Mouse (Mus musculus) large intestine, adult 2 months (tissue): ENCODE data around the gene Hoxb8. TPM values are rescaled to one million over a fixed set of nuclear protein-coding genes. Genes with fewer than 3 reads are reported as not detected.

Experiments used
- DNase-seq: peaks from one replicate; pipeline ENCODE4 v3.0.0-alpha.2; 2012; ENCODE audit warnings: low read depth, low spot score
- whole genome bisulfite sequencing: fragments of 180-500 bp; shearing (Covaris S2); methylation state at CpG from one replicate; pipeline ENCODE4 v1.1.7; 2018; 5-methylcytosine and 5-hydroxymethylcytosine counted together
- polyA plus RNA-seq: library from polyadenylated mRNA; depleted of rRNA; stranded (reverse); fragments of >200 nt; gene quantifications from 2 replicates; pipeline ENCODE4 v1.2.3, GENCODE M21; 2012

Hoxb8 gene
- polyA plus RNA-seq, 1 experiment: 11.7 TPM

DNA sequence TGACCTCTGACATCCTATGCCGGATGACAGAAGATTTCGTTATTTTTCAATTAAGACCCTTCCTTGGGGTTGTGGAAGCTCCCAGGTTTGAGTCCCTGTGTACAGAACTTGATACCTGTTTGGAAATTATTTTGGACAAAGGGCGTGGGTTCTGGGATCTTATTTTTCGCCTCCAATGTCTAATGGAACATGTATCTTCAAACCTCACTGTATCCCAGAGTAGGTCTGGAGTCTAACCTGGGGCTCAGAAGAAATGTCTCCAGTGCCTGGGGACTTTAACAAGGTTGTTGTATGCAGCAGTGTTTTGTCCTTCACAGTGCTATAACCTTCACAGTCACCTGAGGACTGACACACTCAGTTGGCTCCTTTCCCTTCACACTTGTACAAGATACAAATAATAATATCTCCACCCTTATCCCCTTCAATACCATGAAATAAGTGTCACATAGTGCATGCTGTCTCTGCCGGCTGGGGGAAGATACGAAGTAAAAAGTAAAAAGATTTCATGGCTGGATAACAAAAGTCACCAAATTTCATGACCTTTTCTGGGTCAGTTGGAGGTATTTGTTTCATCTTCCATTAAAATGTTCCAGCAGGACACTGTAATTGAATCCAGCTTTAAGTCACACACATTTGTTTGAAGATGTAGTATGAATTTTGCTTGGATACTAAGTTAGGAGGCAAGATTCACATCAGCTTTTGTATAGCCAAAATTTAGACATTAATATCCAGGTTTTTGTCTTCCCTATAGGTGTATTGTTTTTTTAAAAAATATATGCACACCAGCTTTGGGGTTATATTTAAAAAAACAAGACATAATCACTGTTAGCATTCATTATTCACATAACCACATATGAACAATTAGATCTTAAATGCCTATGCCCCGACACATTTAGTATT lies 14.4 kb upstream of the Hoxb8 start:
- no peak for DNase-seq
- WGBS: 44% methylated on average over 7 of the region's 7 CpGs

DNA sequence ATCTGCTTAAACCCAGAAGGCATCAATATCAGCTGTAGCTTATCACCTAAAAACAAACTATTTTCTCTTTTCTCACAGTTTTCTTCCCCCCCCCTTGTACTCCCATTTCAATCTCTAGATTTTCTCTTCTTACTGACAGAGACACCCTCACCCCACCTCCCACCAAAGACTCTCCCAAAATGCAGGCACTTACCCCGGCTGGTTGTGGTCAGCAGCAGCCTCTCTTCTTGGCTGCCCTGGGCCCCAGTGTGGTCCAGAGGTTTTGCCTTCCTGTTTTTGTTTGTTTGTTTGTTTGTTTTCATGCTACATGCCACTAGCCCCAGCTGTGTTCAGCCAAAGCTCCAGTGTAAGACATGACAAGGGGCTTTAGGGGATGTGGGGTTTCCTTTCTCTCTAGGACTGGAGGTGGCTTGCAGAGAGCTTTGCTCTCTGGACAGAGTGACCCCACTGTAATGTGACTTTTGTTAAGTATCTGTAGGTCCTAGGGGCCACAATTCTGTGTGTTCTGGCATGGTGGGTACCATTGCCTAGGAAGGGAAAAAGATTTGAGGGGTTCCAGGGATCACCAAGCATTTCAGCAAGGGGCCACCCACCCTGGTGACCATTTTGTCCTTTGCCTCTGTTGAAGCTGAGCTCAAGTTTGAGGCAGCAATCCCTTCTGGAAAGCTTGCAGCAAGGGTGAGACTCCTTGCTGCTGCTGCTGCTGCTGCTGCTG lies 13.5 kb upstream of the Hoxb8 start:
- 50% methylated on average over 1 of the region's 1 CpGs for WGBS
- DNase-seq: no peak

DNA sequence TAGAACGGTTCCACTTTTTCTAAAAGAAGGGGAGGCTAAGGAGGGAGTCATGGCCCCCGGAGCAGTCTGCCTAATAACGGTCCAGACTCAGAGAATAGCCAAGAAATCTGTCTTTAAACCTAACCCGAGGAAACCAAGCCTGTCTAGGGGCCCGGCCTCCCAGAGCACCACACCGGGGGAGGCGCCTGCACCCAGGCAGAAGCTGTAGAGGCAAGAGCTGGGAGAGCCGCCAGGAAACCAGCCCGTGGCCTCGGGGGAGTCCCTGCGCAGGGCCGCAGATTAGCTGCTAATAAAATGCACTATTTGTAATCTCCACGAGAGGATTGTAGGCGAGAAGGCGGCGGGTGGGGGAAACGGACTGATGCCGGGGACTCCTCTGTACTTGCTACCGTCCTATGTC lies 11.8 kb upstream of the Hoxb8 start:
- DNase-seq: no peak
- under 1% methylated on average over 19 of the region's 19 CpGs for WGBS

DNA sequence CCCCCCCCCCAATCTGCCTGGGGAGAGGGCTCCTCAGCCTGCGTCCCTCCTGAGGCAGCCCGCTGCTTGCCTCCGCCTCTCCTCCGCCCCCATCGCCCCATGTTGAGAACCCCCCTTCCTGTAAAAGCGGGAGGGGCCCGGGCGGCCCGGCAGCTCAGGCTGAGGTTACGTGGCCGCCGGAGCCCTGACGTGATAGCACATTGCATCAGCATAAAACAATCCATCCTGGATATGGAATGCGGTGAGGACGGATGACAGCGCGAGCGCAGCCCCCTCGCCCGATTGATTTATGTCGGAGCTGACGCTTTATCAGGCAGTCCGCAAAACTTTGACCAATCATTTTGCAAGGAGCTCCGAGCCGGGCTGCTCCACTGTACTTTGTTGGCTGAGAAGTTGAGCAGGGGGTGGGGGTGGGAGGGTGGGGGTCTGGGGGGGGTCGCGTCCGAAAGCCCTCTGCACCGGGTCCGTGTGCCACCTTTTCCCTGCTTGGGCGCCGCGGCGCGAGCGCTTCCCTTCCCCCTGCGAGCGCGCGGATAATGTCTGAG lies 10.6 kb upstream of the Hoxb8 start, which contains the start of gene Hoxb9:
Gene Hoxb9, plus strand, starts transcription at position 462 of the 545 bp plus-strand sequence.
- no peak for DNase-seq
- 1% methylated on average over 40 of the region's 40 CpGs for WGBS

DNA sequence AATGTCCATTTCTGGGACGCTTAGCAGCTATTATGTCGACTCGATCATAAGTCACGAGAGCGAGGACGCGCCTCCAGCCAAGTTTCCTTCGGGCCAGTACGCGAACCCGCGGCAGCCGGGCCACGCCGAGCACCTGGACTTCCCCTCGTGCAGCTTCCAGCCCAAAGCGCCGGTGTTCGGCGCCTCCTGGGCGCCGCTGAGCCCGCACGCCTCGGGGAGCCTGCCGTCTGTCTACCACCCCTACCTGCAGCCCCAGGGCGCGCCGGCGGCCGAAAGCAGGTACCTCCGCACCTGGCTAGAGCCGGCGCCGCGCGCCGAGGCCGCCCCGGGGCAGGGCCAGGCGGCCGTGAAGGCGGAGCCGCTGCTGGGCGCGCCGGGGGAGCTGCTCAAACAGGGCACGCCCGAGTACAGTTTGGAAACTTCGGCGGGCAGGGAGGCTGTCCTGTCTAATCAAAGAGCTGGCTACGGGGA lies 10.1 kb upstream of the Hoxb8 start:
- under 1% methylated on average over 52 of the region's 52 CpGs for WGBS
- no peak for DNase-seq

DNA sequence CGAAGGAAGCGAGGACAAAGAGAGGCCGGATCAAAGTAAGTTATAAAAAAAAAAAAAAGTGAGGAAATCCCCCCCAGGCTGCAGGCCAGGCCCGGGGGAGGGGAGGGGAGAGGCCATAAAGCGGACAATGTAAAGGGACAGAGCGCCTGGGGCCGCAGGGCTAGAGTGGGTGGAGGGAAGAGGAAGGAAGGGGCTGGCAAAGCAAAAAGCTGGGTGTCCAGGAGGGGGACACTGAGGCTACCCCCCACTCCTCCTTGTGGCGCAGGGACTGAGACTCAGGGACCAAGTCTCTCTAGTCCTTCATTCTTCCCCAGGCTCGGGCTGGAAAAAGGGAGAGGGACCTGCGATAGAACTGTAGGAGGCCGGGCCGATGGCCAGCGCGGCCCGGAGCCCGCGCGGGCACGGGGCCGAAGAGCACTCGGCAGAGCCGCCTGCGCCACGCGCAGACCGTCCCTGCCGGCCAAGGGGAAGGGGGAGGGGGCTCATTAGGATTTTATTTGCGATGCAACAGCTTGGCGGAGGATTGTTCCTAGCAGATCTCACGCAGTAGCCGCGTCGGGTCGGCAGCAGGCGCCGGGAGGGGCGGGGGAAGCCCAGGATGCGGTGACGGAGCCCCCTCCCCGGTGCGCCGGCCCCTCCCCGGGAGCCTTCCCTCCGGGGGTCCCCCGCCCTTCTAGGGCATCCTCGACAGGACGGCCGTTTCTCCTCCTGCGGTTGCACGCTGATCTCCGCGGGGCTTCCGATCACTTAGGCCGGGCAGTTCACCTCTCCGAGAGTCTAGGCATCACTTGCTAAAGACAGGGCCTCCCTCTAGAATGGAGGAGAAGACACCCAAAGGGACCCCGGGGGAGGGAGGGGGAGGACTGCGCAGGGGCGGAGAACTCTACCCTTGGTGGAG lies 9.4 kb upstream of the Hoxb8 start:
- 2% methylated on average over 57 of the region's 58 CpGs for WGBS
- no peak for DNase-seq

DNA sequence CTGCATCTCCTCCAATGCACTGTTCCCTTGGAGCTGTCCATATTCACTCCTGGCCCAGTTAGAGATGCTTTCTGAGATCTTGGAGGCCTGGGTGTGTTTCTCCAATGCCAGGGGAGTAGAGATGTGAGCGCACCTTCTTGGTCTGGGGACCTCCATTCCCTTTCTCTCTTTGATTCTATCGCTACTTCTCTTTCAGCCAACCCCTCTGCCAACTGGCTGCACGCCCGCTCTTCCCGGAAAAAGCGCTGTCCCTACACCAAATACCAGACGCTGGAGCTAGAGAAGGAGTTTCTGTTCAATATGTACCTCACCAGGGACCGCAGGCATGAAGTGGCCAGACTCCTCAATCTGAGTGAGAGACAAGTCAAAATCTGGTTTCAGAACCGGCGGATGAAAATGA lies 7.3 kb upstream of the Hoxb8 start:
- 35% methylated on average over 10 of the region's 10 CpGs for WGBS
- DNase-seq: no peak

DNA sequence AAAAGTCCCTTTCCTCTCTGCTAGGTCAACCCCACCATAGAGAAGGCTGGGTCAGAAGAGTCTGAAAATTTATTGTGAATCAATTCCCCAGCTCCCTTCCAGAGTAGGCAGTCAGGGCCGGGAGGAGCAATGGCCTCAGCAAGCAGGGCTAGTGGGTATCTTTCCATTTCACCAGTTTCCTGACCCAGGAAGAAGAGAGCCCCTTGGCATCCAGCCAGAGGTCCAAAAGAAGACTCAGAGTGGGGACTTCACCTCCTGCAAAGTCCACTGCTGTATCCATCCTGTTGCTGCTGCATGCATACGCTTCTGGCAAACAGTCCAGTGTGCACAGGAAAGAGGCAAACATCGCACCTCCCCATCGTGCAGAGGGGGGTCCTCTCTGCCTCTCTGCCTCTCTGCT lies 5.8 kb upstream of the Hoxb8 start:
- 26% methylated on average over 4 of the region's 4 CpGs for WGBS

DNA sequence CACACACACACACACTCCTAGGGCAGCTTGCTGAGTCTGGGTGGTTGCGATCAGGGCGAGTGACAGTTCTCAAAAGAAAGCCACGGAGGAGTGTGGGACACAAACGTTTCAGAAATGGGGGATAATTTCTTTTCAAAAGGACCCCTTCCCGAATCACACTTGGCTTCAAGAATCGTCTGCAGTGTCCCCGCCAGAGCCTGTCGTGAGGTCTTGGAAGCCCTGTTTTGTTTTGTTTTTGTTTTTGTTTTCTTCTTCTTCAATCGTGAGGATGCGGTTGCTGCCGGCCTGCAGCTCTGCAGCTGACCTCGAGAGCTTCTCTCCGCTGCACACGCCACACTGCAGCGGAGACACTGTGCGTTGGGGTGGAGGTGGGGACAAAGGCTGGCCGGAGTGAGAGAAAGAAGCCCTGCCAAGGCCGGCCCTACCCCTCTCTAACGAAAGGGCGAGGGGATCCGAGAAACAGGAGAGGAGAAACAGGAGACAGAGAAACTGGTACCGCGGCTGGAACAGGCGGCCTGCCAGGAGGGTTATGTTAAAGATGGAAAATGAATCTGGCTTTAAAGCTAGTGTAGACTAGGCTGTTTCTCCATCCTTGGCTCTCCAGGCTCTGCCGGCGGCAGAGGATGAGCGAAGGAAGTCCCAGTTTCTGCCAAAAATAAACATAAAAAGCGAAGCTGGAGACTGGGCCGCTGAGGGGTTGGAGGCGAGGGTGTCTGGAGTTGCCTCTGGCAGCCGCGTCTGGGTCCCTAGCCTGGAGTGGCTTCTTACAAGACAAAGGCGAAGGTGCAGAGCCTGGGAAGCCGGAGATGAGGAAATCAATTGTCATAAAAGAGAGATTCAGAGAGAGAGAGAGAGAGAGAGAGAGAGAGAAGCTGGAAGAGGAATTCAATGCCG lies 4.3 kb upstream of the Hoxb8 start:
- WGBS: 2% methylated on average over 35 of the region's 35 CpGs
- DNase-seq: no peak

More for the DNA sequence above, 5.8 kb upstream of the Hoxb8 start:
- DNase-seq: no peak

DNA sequence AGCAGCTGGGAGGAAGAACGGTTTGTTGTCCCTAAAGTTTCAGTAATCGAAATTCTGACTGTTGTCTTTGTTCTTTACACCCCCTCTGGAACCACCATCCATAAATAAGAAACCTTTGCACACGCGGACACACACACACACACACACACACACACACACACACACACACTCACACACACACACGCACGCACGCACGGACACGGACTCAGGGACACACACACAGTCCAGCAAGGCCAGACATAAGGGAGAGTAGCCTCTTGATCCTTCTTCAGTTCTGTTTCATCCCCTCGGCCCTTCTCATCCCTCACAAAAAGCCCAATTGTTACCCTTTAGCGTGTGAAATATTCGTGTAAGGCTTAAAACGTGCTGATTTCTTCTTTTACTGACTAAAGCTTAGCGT lies 3.4 kb upstream of the Hoxb8 start:
- 5% methylated on average over 14 of the region's 14 CpGs for WGBS
- DNase-seq: no peak

DNA sequence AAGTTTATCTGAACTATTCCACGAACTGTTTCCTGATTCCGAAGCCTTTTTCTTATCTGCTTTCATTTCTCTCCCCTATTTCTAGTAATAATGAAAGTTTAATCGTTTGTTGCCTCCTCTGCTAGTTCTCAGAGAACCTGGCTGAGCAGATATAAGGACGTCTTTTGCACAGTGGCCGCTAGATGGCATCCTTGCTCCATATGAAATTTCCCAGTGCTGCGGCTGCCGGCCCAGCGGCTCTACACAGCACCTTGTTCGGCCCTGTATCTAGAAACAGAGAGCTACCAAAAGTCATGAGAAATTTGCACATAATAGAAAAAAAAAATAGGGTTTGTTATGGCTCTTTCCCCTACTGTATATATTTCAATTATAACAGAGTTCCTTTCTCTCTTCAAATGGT lies 2.9 kb upstream of the Hoxb8 start:
- WGBS: under 1% methylated on average over 9 of the region's 9 CpGs
- no peak for DNase-seq

DNA sequence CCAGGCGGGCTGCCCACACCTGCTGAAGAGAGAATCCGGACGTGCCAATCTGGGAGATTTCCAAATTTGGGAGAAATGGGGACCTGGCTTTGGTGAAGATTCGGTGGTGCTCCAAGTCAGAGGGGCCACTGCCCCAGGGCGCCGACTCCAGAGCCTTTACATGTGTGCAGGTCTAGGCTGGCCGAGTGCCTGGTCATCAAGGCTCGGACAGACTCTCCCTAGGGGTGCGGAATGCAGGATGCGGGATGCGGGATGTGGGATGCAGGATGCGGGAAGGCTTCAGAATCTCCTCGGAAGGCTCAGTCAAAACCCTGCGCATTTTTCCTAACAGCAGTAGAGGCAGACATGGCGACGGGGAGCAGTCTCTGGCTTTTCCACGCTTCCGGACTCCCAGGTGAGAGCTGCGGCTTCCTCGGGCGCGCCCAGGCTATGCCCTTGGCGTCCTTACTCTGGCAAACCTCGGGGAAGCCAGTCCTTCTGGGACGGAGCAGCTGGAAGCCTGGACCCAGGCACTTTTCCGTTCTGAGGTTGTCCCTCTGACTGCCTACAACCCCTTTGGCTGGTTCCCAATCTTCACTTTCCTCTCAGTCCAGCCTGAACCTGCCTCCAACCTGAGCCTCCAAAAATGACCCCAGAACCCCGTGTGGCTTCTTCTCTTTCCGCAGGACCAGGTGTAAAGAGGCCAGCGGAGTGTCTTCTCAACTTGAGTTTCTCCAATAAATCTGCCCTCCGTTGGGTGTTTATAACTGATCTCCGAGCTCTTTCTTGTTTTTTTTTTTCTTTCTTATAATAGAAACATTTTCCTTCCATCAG lies 2.1 kb upstream of the Hoxb8 start:
- no peak for DNase-seq
- WGBS: 9% methylated on average over 31 of the region's 31 CpGs

DNA sequence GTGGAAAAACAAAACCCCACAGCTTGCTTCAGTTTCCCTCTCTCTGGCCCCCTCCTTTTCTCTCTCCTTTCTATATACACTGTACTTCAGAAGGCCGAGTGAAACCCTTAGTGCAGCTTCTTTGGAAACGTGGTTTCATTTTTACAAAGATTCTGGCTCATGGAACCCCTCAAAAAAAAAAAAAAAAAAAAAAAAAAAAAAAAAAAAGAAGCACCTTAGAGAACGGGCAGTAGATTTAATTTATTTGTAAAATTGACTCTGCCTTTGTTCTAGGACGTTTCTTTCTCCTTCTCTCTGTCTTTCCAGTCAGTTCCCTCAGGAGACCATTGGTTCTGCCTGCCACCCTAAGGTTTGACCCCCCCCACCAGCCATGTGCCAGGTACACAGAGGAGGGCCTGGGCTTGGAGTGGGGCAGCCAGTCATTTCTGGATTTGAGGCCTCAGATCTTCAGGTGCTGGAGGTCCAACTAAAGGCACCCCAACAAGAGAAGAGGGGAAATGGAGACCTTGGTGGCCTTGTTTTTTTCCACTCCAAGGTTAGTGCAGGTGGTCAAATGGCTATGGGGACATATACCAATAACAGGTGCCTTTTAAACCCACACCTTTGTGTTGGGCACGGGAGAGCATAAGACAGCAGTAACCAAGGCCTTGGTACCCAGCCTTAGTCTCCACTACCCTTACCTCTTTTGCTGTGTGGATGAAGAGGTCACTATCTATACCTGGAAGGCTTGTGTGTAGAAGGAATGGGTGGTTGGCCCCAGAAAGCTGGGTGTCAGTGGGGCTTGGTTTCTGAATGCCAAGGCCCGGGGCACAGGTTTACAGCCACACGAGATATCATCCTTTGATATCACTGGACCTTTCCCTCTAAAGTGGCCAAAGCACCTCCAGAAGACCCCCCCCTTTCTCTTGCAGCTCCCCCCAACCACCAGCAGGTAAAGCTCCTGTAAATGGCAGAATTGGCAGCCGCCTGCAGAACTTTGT lies 1.0 kb upstream of the Hoxb8 start:
- 22% methylated on average over 8 of the region's 8 CpGs for WGBS
- no peak for DNase-seq

DNA sequence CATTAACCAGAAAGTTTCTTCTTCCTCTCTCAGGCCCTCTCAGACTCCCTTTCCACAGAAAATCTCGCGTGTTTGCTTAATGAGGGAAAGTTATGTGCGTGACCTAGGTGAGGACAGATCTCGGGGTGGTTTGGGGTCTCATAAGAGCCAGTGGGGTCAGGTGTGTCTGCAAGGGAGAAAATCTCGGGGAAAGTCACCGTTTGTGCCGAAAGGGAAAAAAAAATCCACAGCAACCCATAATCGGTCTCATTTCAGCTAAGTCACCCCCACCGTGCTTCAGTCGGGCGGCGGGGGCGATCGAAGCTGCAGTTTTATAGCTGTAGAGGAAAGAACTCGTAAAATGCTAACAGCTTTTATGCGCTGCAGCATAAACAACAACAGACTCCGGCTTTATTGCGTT lies 309 bp upstream of the Hoxb8 start:
- 10% methylated on average over 18 of the region's 18 CpGs for WGBS

DNA sequence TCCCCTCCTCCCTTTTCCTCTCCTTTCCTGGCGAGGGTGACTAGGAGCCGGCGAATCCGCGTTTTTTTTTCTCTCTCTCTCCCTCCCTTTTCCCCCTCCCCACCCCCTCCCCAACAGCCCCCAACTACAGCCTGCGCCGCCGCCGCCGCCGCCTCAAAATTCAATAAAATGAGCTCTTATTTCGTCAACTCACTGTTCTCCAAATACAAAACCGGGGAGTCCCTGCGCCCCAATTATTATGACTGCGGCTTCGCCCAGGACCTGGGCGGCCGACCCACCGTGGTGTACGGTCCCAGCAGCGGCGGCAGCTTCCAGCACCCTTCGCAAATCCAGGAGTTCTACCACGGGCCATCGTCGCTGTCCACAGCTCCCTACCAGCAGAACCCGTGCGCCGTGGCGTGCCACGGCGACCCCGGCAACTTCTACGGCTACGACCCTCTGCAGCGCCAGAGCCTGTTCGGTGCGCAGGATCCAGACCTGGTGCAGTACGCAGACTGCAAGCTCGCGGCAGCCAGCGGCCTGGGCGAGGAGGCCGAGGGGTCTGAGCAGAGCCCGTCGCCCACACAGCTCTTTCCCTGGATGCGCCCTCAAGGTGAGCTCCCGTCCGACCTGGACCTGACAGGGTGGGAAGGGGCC lies 1.2 kb downstream of the Hoxb8 start:
- 4% methylated on average over 49 of the region's 49 CpGs for WGBS
- DNase-seq: no peak

More for the DNA sequence above, 309 bp upstream of the Hoxb8 start:
- DNase-seq: no peak

DNA sequence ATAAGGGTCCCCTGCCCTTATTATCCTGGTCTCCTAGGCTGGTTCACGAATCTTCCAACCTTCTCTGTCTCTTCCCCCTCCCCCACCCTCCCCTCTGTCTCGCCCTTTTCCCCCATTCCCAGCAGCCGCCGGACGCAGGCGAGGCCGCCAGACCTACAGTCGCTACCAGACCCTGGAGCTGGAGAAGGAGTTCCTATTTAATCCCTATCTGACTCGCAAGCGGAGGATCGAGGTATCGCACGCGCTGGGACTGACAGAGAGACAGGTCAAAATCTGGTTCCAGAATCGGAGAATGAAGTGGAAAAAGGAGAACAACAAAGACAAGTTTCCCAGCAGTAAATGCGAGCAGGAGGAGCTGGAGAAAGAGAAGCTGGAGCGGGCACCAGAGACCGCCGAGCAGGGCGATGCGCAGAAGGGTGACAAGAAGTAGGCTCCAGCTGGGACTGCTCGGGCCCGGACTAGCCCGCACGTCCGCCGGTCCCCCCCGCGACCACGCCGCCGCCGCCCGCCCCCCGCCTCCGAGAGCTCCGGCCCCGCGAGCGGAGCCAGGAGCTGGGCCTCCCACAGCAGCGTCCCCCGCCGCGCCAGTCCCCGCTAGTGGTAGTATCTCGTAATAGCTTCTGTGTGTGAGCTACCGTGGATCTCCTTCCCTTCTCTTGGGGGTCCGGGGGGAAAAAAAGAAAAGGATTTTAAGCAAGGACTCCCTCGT lies 2.5 kb downstream of the Hoxb8 start:
- DNase-seq: no peak
- 2% methylated on average over 49 of the region's 49 CpGs for WGBS
